In the genomic region with DNA sequence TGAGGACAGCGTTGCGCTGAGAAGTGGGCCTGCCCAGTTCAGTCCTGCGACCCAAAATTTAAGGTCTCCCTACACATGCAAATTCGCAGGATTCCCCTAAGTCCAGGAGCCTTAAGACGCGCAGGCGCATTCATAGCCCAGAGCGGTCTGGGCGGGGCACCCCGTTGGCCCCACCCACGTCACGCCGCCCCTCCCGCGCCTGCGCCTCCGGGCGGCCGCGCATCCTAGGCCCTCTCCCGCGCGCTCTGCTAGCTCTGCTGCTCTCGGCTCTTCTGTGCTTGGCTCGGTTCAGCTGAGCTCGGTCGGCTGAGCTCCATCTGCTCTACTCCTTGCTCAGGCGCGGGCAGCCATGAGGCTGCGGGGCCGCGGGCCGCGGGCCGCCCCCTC, we compare ENCODE assay signal across 8 mouse cellular contexts. TPM values are rescaled to one million over a fixed set of nuclear protein-coding genes. Genes with fewer than 3 reads are reported as not detected.
DNase-seq lines count a peak whose midpoint lies in the region; ATAC-seq and TF ChIP-seq lines count a peak whose summit lies in the region.

Lpcat1 (plus strand) TSS at position 164 of the 387 bp plus-strand sequence.

- H3K9me3 ChIP-seq in embryonic facial prominence, embryonic 11.5 days (replicated peaks; ENCODE audit: control insufficient read depth, low read length): no peaks in the 10 kb centered on the region
- no peaks in the 10 kb centered on the region for H3K9me3 ChIP-seq in intestine, postnatal 0 days (ENCODE audit: control insufficient read depth)
- H3K9me3 ChIP-seq in midbrain, embryonic 11.5 days (ENCODE audit: control insufficient read depth, low read length): no peaks in the 10 kb centered on the region

- H3K4me2 ChIP-seq in embryonic facial prominence, embryonic 11.5 days (ENCODE audit: low read depth, low read length): peak within 1 kb of the TSS; percentile 91
- H3K4me2 ChIP-seq in intestine, postnatal 0 days (replicated peaks; ENCODE audit: low read depth): peak within 1 kb of the TSS; percentile 96
- peak within 1 kb of the TSS; percentile 92 for H3K4me2 ChIP-seq in midbrain, embryonic 11.5 days

- H3K4me3 ChIP-seq in embryonic facial prominence, embryonic 11.5 days (ENCODE audit: low read depth, low read length): peak within 1 kb of the TSS; percentile 67
- peak within 1 kb of the TSS; percentile 80 for H3K4me3 ChIP-seq in intestine, postnatal 0 days (ENCODE audit: low read depth, low read length)
- H3K4me3 ChIP-seq in midbrain, embryonic 11.5 days (ENCODE audit: low read depth, low read length): peak within 1 kb of the TSS; percentile 87

- no peaks in the 10 kb centered on the region for H3K4me1 ChIP-seq in embryonic facial prominence, embryonic 11.5 days (ENCODE audit: control insufficient read depth, insufficient read depth, low read length)
- H3K4me1 ChIP-seq in intestine, postnatal 0 days (replicated peaks; ENCODE audit: control insufficient read depth, insufficient read depth, low read length): no peaks in the 10 kb centered on the region; the same call in 1 of the 2 replicates
- H3K4me1 ChIP-seq in midbrain, embryonic 11.5 days (ENCODE audit: control insufficient read depth, insufficient read depth, low read length): peaks cover 17% of the 10 kb centered on the region

- intact Hi-C loops in left cerebral cortex, postnatal 4 days (cut with DNase I): no loop called here

- peak within 1 kb of the TSS; percentile 96 for H3K27ac ChIP-seq in embryonic facial prominence, embryonic 11.5 days (replicated peaks; ENCODE audit: low read depth, low read length)
- H3K27ac ChIP-seq in intestine, postnatal 0 days (ENCODE audit: low read depth, low read length): peak within 1 kb of the TSS; percentile 78
- H3K27ac ChIP-seq in midbrain, embryonic 11.5 days (ENCODE audit: low read depth, low read length): peak within 1 kb of the TSS; percentile 94

- peak within 1 kb of the TSS; percentile 91 for H3K9ac ChIP-seq in embryonic facial prominence, embryonic 11.5 days (replicated peaks; ENCODE audit: low read length)
- H3K9ac ChIP-seq in intestine, postnatal 0 days (ENCODE audit: low read depth, low read length): peak within 1 kb of the TSS; percentile 63
- peak within 1 kb of the TSS; percentile 95 for H3K9ac ChIP-seq in midbrain, embryonic 11.5 days (ENCODE audit: low read length)

- DNase-seq in adrenal gland, postnatal 25 days: peak; percentile 92
- peak; percentile 95 for DNase-seq in embryonic facial prominence, embryonic 11.5 days (ENCODE audit: low spot score)
- DNase-seq in left cerebral cortex, postnatal 4 days: peak; percentile 93
- peak; percentile 99 for DNase-seq in midbrain, embryonic 11.5 days (ENCODE audit: low spot score, missing footprints)
- DNase-seq in right cerebral cortex, postnatal 4 days: peak; percentile 89
- peak; percentile 83 for DNase-seq in yolk sac, embryonic 10.5 days (ENCODE audit: low spot score)

- TF ChIP-seq CTCF in intestine, postnatal 0 days (IDR thresholded peaks at IDR 0.05; ENCODE audit: low read depth): 0 out of 2 replicates have a peak, but pooled peaks have one; percentile 14

- H3K27me3 ChIP-seq in embryonic facial prominence, embryonic 11.5 days (ENCODE audit: control insufficient read depth, insufficient read depth, low read length): no peaks in the 10 kb centered on the region
- H3K27me3 ChIP-seq in intestine, postnatal 0 days (replicated peaks; ENCODE audit: control insufficient read depth, insufficient read depth, low read length): no peaks in the 10 kb centered on the region
- no peaks in the 10 kb centered on the region for H3K27me3 ChIP-seq in midbrain, embryonic 11.5 days (ENCODE audit: control insufficient read depth, insufficient read depth, low read length)

- ATAC-seq in embryonic facial prominence, embryonic 11.5 days (replicated peaks; ENCODE audit: insufficient number of reproducible peaks, low FRiP score, low TSS enrichment, low read depth): peak; percentile 94
- peak; percentile 76 for ATAC-seq in granulocyte monocyte progenitor cell, adult 5-6 weeks (replicated peaks; ENCODE audit: poor library complexity, severe bottlenecking)
- ATAC-seq in intestine, postnatal 0 days: peak; percentile 89
- peak; percentile 97 for ATAC-seq in midbrain, embryonic 11.5 days (ENCODE audit: low FRiP score)

- no peaks in the 10 kb centered on the region for H3K36me3 ChIP-seq in embryonic facial prominence, embryonic 11.5 days (replicated peaks; ENCODE audit: control insufficient read depth, insufficient read depth, low read depth, low read length)
- H3K36me3 ChIP-seq in intestine, postnatal 0 days (ENCODE audit: control insufficient read depth, insufficient read depth): no peaks in the 10 kb centered on the region
- no peaks in the 10 kb centered on the region for H3K36me3 ChIP-seq in midbrain, embryonic 11.5 days (ENCODE audit: control insufficient read depth, insufficient read depth, low read length)

- WGBS in embryonic facial prominence, embryonic 11.5 days: under 1% methylated on average over 29 of the region's 35 CpGs
- WGBS in intestine, postnatal 0 days: 0% methylated on average over 34 of the region's 35 CpGs
- WGBS in midbrain, embryonic 11.5 days: 1% methylated on average over 35 of the region's 35 CpGs

RNA-seq across cellular contexts. Expression of gene Lpcat1, which starts in this region (rescaled TPM):
- total RNA-seq in adrenal gland, postnatal 25 days (2021): 12.7 and 20.9 TPM in 2 replicates
- 49.4 and 52.2 TPM in 2 replicates for polyA plus RNA-seq in embryonic facial prominence, embryonic 11.5 days (2014; fragmentation: Nextera tagmentation; extraction: Ambion mirVana)
- 16.0 and 19.0 TPM in 2 replicates for total RNA-seq in granulocyte monocyte progenitor cell, adult 5-6 weeks (2014; fragmentation: Nextera tagmentation)
- total RNA-seq in granulocyte monocyte progenitor cell, adult 5-6 weeks (2017): 19.8 and 32.3 TPM in 2 replicates
- polyA plus RNA-seq in intestine, postnatal 0 days (2015; fragmentation: Nextera tagmentation; extraction: Ambion mirVana): 8.2 and 8.4 TPM in 2 replicates
- total RNA-seq in left cerebral cortex, postnatal 4 days (2021): 100 to 1,000 TPM in 1 of 2 experiments, 10 to 100 TPM in 1; 95.5 to 106 TPM
- polyA plus RNA-seq in midbrain, embryonic 11.5 days (2014; fragmentation: Nextera tagmentation; extraction: Ambion mirVana): 52.0 and 53.5 TPM in 2 replicates

Comparison
In these comparisons a context has a peak if more than half of its experiments do, and no peak if none do; other contexts are left out.
1. Peak in every context shown above with its lines: DNase-seq, ATAC-seq, H3K4me3 ChIP-seq and H3K27ac ChIP-seq.